Mouse (Mus musculus): Measurements from ENCODE around the gene Brd7. TPM values are rescaled to one million over a fixed set of nuclear protein-coding genes. Genes with fewer than 3 reads are reported as not detected.

The Brd7 gene
- polyA plus RNA-seq, 1 experiment from 2014 or later = 48.6 TPM

- Histone ChIP-seq H3K9ac (ENCODE audit: low read depth, low read length) (no peak overlapping the region), H3K36me3 (ENCODE audit: control insufficient read depth, insufficient read depth) (no peaks in the 10 kb centered on the region), H3K4me1 (replicated peaks; ENCODE audit: control insufficient read depth, insufficient read depth, low read length) (no peaks in the 10 kb centered on the region), H3K9me3 (ENCODE audit: control insufficient read depth) (no peaks in the 10 kb centered on the region), H3K4me3 (ENCODE audit: low read depth, low read length) (no peak overlapping the region), H3K4me2 (replicated peaks; ENCODE audit: low read depth) (no peak overlapping the region), H3K27ac (ENCODE audit: low read depth, low read length) (no peak overlapping the region), H3K27me3 (replicated peaks; ENCODE audit: control insufficient read depth, insufficient read depth, low read length) (no peaks in the 10 kb centered on the region)
- ATAC-seq = no peak
- no peak for TF ChIP-seq CTCF (IDR thresholded peaks at IDR 0.05; ENCODE audit: low read depth)
- WGBS = 45% methylated on average over 7 of the region's 7 CpGs
Observed at GRCm38 (mm10) chr8:88284738-88285137, 77.3 kb downstream of the Brd7 start.

GRCm38 (mm10) chr8:88283243-88284115 lies 78.5 kb downstream of the Brd7 start:
- Histone ChIP-seq H3K9me3 (ENCODE audit: control insufficient read depth) (no peaks in the 10 kb centered on the region), H3K4me1 (replicated peaks; ENCODE audit: control insufficient read depth, insufficient read depth, low read length) (no peaks in the 10 kb centered on the region), H3K36me3 (ENCODE audit: control insufficient read depth, insufficient read depth) (no peaks in the 10 kb centered on the region), H3K4me2 (replicated peaks; ENCODE audit: low read depth) (no peak overlapping the region), H3K27me3 (replicated peaks; ENCODE audit: control insufficient read depth, insufficient read depth, low read length) (no peaks in the 10 kb centered on the region), H3K27ac (ENCODE audit: low read depth, low read length) (no peak overlapping the region), H3K9ac (ENCODE audit: low read depth, low read length) (no peak overlapping the region), H3K4me3 (ENCODE audit: low read depth, low read length) (no peak overlapping the region)
- no peak for ATAC-seq
- WGBS = 84% methylated on average over 13 of the region's 13 CpGs
- TF ChIP-seq CTCF (IDR thresholded peaks at IDR 0.05; ENCODE audit: low read depth) = no peak

GRCm38 (mm10) chr8:88282684-88283083 lies 79.3 kb downstream of the Brd7 start:
- H3K27me3 ChIP-seq (replicated peaks; ENCODE audit: control insufficient read depth, insufficient read depth, low read length) = no peaks in the 10 kb centered on the region
- WGBS = 37% methylated on average over 8 of the region's 8 CpGs
- no peaks in the 10 kb centered on the region for H3K9me3 ChIP-seq (ENCODE audit: control insufficient read depth)
- H3K9ac ChIP-seq (ENCODE audit: low read depth, low read length) = no peak overlapping the region
- H3K4me3 ChIP-seq (ENCODE audit: low read depth, low read length) = no peak overlapping the region
- H3K4me2 ChIP-seq (replicated peaks; ENCODE audit: low read depth) = no peak overlapping the region
- TF ChIP-seq CTCF (IDR thresholded peaks at IDR 0.05; ENCODE audit: low read depth) = no peak
- H3K27ac ChIP-seq (ENCODE audit: low read depth, low read length) = no peak overlapping the region
- H3K4me1 ChIP-seq (replicated peaks; ENCODE audit: control insufficient read depth, insufficient read depth, low read length) = no peaks in the 10 kb centered on the region
- H3K36me3 ChIP-seq (ENCODE audit: control insufficient read depth, insufficient read depth) = no peaks in the 10 kb centered on the region
- no peak for ATAC-seq

Other genes with a start within 250 kb of the Brd7 start
- 31.0 and 31.4 TPM in 2 replicates for gene Cnep1r1, start 243.4 kb downstream of the Brd7 start, polyA plus RNA-seq (2015; fragmentation: Nextera tagmentation; extraction: Ambion mirVana)
- gene Heatr3, start 224.3 kb downstream of the Brd7 start, polyA plus RNA-seq (2015; fragmentation: Nextera tagmentation; extraction: Ambion mirVana) = 10.0 and 10.2 TPM in 2 replicates
- 5.9 and 6.1 TPM in 2 replicates for gene Tent4b, start 163.0 kb downstream of the Brd7 start, polyA plus RNA-seq (2015; fragmentation: Nextera tagmentation; extraction: Ambion mirVana)
- 2.3 and 3.4 TPM in 2 replicates for gene Adcy7, start 89.8 kb downstream of the Brd7 start, polyA plus RNA-seq (2015; fragmentation: Nextera tagmentation; extraction: Ambion mirVana)
- gene Nkd1, start 159.2 kb upstream of the Brd7 start, polyA plus RNA-seq (2015; fragmentation: Nextera tagmentation; extraction: Ambion mirVana) = 24.5 and 26.2 TPM in 2 replicates

Measured in intestine, postnatal 0 days (tissue).